Mouse (Mus musculus): ENCODE data around the gene Tnf.

Gene Tnf

DNA sequence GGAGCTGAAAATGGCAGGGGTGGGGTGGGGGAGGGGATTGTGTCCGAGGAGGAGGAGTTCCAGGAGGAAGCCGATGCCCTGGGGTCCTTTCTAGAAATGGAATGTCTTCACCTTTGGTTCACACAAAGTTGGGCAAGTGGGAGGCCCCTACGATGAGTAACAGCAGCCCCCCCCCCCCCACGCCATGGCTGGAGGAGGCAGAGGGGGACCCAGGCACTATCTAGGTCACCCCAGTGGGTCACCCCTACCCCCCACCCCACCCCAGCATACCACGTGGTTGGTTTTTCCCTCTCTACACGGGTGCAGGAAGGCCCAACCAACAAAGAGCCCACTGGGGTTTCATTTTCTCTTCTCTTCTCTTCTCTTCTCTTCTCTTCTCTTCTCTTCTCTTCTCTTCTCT is 4.7 kb downstream of the Tnf start:
- DNase-seq: no peak

DNA sequence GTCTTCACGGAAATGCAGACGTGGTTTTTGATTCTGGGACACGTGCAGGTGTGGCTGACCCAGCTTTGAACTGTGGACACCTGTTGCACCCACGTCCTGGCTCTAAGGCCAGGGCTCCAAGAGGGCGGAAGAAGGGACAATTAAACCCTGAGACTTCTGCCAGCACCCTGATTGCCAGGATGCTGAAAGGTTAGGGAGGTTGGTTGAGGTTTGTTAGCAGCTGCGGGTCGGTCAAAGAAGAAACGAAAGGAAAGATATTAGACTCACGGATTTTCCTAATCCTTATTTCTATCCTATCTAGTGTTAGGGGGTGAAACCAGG is 5.5 kb downstream of the Tnf start:
- DNase-seq: no peak

DNA sequence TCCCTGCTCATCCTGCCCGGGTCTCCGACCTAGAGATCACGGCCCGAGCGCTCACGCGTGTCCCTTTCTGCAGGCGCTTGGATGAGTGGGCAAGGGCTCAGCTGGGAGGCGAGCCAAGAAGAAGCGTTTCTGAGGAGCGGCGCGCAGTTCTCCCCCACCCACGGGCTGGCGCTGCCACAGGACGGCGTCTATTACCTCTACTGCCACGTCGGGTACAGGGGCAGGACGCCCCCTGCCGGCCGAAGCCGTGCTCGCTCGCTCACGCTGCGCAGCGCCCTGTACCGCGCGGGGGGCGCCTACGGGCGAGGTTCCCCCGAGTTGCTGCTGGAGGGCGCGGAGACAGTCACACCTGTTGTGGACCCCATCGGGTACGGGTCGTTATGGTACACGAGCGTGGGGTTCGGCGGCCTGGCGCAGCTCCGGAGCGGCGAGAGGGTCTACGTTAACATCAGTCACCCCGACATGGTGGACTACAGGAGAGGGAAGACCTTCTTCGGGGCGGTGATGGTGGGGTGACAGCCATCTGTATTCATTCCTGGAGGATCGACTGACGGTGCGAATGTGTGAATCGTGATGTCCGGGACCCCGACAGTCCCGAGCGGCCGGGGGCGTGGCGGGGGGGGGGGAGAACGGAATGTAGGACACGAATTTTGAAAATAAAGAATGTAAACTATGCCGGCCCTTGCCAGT is 6.0 kb downstream of the Tnf start:
- DNase-seq: peak; percentile 87

DNA sequence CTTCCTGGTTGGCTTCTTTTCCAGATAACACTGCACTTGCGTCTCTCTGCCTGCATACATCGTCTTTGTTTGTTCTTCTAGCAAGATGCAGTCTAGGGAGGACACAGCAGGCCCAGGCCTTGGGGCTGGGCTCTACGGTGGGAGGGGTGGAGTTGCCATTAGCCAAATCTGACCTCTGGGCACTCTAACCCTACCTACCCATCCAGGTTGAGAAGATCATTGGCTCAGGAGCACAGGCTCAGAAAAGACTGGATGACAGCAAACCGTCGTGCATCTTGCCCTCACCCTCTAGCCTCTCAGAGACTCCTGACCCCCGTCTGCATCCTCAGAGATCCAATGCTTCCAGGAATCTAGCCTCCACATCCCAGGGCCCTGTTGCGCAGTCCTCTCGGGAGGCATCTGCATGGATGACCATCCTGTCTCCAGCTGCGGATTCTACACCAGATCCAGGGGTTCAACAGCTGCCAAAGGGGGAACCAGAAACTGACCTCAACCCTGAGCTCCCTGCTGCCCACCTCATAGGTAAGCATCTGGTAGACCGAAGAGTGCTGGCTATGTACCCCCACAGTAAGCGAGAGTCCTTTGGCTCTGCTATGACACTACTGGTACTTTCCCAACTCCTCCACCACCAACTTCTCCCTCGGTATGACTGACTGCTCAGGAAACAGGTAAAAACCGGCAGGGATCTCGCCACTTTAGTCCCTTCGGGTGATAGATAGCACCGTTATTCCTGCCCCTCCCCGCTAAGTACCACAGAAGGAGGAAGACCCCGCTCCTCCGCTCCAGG is 6.8 kb downstream of the Tnf start:
- no peak for DNase-seq

DNA sequence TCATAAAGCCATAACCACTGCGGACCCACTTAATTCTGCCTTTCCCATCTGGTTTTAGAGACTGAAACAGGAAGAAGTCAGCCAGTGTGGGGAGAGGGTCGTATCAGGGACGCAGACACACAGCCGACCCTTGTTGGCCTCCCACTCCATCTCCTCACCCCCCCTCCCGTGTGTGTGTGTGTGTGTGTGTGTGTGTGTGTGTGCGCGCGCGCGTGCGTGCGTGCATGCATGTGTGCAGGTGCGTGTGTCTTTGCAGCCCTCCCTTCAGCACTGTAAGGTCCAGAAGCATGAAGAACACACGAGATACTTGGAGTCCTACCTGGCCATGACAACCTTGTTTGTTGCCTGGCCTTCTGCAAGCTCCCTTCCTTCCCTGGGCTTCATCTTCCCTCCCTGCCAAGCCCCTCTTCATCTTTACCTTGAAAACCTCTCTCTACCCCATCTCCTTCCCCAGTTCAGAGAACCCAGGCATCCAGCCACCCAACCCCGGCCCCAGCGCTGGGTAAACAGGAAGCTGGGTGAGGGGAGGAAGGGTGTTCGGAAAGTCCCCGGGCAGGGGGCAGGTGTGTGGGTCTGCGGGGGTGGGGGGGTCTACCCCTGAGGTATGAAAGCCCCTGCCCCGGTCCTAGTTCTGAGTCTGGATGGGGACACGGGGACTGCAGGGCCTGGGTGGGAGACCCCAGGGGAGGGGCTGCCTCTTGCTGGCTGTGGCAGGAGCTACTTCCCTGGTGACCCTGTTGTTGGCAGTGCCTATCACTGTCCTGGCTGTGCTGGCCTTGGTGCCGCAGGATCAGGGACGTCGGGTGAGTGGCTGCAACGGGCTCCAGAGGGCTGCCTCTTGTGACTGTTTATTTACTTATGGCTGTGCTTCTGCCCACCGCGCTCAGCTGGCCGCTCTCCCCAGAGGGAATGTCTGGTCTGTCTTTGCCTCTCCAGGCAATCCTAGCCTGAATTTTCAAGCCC is 7.6 kb downstream of the Tnf start, which contains the start of gene Ltb:
Gene Ltb (plus strand): TSS at position 559 of the 963 bp plus-strand sequence.
- DNase-seq: no peak

DNA sequence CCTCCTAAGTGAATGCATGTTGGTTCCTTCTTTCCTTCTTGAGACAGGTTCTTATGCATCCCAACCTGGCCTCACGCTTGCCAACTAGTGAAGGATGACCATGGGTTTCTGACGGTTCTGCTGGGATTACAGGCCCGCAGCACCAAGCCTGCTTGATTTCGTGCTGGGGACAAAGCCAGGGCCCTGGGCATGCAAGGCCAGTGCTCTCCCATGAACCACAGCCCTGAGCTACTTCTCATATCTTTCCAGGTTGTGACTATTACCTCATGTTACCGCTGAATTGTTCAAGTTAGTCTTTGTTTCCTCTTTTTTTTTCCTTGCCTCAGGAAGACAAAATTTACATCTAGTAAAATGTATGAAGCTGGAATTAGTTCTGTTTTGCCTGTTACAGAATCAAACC is 8.9 kb downstream of the Tnf start:
- DNase-seq: no peak

DNA sequence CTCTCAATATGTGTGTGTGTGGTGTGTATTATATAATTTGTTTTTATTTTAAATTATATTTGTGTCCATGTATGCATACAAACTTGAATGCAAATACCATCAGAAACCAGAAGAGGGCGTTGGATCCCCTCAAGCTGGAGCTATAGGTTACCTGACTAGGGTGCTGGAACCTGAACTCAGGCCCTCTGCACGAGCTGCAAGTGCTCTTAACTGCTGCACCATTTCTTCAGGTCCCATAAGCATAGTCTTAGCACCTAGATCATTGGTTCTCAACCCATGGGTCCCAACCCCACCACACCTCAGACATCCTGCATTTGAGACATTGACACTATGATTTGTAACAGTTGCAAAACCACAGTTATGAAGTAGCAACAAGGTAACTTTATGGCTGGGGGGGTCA is 10.1 kb downstream of the Tnf start:
- no peak for DNase-seq

DNA sequence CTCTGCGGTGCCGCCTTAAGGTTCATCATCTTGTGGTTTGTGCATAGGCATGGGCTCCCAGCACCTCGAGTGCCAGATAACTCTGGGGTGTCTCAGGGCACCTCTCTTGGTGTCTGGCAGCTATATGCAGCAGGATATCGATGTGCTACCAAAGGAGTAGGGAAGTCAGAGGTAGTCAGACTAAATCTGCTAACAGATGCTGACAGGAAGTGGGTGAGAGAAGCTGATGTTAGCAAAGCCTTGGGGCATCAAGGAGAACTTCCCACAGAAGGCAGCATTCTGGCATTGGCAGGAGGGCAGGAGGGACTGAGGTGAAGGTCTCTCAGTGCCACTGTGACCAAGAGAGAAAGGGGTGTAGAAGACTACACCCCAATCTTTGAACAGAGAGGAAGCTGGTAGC is 11.7 kb downstream of the Tnf start:
- no peak for DNase-seq

DNA sequence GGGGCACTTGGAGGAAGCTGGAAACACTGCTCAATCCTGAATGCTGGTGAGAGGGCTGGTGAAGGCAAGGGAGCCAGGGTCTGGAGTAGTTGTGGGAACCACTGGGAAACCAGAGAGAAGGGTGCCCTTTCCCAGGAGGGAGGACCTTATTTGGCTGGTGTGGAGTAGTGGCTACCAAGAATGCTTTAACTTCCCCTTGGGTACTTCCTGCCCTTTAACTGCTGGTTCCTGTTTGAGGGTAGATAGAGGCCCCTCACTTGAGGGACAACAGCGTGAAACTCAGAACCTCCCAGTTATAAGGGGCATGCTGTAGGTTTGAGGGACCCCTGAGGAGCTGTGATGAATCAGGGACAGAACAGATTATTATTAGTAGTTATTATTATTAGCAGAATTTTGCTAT is 12.6 kb downstream of the Tnf start:
- no peak for DNase-seq

DNA sequence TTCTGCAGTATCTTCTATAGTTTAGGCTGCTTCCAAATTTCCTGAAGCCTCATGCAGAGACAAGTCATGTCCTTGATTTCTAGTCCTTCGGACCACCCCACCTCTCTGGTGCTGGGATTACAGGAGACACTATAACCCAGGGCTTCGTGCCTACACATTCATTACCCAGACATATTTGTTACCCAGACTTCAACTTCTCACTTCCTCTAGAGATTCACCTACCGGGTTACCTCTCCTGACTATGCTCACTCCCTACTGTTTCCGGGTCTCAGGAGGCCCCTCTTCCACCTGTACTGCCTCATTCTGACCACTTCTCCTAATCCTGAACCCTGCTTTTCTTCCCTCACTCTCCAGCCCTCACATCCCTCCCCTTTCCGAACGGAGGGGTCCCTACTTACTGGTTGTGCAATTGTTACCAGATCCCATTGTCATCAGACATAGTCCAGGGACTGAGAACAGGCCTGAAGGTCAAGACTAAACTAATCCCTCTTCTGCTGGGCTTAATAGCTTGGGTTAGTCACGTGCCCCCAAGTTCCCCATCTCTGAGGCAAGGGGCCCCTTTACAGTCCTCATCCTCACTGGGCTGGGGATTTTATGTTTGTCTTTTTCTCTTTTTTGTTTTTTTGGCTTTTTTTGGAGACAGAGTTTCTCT is 13.7 kb downstream of the Tnf start, which contains the start of gene Lst1:
Gene Lst1 (minus strand): TSS at position 481 of the 652 bp plus-strand sequence.
- no peak for DNase-seq

DNA sequence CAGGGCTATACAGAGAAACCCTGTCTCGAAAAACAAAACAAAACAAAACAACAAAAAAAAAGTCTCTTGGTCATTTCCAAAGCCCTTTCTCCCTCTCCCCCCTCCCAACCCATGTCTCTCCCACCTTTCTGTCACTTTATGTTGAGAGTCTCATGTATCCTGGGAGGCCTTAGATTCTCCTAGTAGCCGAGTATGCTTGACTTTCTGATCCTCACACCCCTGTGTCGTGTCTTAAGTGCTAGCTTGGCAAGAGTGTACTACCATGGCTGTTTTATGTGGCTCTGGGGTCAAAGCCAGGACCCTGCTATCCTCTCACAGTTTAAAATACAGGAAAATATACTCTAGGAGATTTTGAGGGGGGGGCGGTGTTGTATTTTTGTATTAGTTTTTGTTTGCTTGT is 14.5 kb downstream of the Tnf start:
- no peak for DNase-seq

DNA sequence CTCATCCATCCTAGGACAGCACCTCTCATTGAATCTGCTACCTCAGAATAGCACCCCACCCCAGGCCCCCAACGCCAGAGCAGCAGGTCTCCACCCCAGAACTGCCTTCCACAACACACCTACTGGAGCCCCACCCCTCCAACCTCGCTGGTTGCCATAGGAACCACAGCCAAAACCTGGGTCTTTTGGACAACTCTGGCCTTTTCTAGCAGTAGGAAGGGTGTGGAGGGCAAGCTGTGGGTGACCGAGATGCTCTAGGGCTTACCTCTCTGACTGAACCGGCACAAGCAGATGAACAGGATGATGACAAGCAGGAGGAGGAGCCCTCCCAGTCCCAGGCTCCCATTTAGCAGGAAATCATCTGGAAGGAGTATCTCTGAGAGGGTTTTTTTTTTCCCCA is 15.1 kb downstream of the Tnf start:
- no peak for DNase-seq

DNA sequence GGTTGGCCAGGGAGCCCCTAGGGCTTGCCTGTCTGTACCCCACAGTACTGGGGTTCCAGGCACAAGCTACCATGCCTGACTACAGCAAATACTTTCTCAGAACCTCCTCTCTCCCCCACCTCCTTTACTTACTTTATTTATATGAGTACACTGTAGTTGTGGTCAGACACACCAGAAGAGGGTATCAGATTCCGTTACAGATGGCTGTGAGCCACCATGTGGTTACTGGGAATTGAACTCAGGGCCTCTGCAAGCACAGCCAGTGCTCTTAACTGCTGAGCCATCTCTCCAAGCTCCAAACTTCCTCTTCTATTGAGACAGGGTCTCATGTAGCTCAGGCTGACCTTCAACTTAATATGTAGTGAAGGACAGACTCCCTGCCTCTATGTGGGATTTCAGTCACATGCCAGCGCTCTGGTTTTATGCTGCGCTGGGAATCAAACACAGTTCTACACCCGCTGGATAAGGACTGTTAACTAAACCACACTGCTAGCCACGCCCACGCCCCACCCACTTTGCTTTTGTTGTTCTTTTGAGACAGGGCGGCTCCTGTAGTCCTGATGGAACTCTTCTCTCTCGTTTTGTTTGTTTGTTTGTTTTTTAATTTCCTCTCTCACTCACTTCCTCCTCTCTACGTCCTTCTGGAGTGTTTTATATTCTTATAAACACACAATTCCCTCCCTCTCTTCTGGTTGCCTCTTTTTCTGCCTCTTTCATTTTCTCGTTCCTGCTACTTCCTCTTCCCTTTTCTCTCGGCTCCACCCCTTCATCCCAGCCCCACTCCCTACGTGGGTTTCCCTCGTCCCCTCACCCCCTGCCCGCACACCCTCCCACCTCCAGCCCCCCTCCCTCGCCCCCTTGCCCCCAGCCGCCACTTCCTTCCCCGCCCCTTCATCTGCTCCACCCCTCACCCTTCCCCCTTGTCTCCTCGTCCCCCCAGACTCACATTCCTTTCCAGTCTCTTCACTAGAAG is 15.9 kb downstream of the Tnf start:
- peak; percentile 52 for DNase-seq

DNA sequence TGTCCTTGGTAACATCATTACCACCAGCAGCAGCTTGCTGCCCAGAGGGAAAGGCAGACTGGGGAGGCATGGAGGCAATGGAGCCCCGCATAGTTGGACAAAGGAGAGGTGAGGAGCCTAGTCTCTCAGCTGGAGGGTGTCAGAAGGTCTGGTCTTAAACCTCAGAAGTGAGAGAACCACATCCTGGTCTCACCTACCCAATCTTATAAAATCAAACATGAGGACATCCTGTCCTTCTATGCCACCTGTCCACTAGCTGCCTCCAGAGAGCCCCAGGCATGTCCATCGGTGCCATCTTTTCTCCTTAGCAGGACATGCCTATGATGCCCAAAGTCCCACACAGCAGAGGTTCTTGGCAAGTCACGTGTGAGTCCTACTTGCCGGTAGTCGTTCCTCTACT is 21.7 kb downstream of the Tnf start:
- no peak for DNase-seq

DNA sequence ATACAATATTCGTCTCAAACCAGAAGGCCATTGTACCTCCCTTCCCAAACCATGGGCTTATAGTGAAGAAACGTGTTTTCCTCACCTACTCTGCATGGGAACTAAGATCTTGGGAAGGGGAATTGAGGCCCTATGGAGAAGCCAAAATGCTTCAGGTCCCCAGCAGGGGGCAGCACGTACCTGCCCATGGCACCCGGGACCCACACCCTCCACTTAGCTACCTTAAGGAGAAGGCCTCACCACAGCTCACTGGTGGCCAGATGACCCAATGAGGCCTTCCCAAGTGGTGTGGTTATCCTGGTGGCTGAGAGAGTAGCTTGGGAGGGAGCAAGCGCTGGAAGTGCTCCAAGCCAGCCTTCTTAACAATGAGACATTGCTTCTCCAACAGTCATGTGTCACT is 23.3 kb downstream of the Tnf start:
- DNase-seq: no peak

DNA sequence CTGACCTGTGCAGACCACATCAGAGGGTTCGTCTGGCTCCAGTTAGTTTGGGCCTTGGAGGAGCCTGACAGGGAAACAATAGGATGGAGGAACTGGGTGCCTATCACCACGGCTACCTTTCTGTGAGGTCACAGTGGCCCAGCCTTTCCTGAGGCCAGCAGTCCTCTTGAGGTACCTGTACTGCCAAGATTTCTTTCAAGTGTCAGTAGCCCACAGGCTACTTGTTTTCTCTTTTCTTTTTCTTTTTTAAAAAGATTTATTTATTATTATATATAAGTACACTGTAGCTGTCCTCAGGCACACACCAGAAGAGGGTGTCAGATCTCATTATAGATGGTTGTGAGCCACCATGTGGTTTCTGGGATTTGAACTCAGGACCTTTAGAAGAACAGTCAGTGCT is 25.8 kb downstream of the Tnf start, which contains the start of gene Aif1:
Gene Aif1 (minus strand): TSS at position 101 of the 400 bp plus-strand sequence.
- DNase-seq: no peak

DNA sequence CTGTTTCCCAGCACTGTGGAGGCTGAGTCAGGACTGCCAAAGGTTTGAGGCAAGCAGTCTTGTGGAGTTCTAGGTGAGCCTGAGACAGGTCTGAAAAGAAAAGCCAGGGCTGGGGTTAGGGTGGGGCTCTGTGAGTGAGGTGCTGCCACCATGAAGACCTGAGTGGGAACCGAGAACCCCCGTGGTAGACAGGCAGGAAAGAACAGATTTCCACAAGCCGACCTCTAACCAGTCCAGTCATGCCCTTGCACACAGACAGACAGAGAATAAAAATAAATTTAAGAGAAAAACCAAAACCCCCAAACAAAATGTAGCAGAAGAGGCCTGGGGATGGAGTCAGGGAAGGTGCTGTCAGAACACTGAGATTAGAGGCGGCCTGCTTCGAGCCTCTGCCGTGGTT is 26.4 kb downstream of the Tnf start:
- DNase-seq: no peak

DNA sequence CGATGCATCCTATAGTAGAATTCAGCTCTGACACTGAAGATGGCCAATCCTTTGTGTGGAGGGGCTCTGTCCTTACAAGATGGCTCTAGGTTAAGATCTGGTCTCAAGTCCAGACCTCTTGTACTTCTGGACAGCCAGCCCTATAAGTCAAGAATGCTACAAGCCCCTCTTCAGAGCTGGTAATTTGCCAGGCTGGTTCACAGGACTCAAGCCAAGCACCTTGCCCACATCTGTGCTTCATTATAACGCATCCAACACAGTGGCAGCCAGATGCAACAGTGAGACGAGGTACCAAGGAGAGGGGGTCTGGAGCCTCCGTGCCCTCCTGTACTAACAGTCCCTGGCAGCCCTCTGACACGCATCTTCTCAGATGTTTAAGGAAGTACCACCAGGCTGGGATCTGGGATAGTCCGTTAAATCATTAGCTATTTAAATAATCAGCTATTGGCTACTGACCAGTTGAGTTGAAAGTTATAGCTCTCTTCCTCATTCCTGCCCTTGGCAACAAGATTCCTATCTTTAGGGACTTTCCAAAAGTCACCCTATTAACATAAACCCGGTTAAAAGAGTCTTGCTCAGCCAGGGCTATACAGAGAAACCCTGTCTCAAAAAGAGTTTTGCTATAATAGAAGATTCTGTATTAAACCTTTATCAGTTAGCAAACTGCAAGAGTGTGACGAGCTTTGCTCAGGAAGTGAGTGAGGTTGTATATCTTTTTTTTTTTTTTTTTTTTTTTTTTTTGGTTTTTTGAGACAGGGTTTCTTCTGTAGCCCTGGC is 27.4 kb downstream of the Tnf start:
- DNase-seq: no peak

DNA sequence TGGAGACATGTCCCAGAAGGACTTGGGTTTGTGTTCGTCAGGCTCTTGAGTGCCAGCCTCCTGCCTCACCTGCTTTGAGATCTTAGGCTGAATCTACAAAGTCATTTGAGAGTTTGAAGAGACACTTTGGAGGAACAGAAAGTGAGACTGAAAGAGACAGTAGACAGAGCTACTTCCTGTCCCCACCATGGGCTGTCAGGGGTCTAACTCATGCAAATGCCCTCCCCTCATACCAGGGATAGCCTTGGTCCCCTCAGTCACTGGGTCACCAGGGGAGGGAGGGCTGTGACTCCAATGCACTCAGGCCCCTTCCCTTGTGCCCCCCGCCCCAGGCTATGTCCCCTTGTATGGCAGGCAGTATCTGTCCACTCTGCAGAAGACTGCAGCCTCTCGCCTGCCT is 28.5 kb downstream of the Tnf start:
- DNase-seq: no peak

DNA sequence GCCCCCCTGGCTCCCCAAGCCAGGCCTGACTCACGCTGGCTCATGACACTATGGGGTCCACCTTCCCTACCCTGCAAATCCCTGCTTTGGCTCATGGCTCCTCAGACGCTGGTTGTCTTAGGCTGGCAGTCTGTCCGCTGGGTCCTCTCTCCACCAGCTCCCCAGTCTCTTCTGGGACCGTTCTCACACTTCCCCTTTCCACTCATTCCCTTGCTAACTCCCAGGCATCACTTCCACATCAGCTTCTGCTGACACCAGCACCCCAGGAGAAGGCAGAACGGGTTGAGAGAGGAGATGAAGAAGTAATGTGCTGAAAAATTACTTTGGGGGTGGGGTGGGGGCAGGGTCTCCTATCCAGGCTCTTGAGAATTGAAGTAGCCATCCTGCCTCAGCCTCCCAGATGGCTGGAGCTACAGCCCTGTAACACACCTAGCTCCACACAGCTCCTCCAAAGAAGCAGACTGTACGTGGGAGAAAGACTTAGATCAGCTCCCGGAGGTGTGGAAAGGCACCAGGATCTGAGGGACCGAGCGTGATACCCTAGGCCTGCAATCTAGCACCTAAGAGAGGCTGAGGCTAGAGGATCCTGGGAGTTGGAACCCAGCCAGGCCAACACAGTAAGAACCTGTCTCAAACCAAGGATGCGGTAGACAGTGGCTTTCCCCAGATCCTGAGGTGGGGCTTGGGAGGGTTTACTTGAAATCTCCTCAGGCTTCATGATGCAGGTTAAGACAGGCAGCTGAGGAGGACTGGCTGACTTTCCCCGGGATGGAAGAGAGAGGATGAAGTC is 29.2 kb downstream of the Tnf start:
- DNase-seq: no peak

All from right cerebral cortex, postnatal 4 days (tissue).